Mouse (Mus musculus) heart, postnatal 0 days (tissue): Measurements from ENCODE around the gene Slc8b1.

Experiments
- CTCF ChIP-seq: IDR thresholded peaks from 2 replicates; pipeline ENCODE4 v1.5.1; 2016; ENCODE audit warnings: antibody characterized with exemption, control low read depth, low read depth
- EP300 ChIP-seq: IDR thresholded peaks from 2 replicates; pipeline ENCODE4 v1.6.1; 2016; ENCODE audit warnings: antibody characterized with exemption, low read depth

DNA sequence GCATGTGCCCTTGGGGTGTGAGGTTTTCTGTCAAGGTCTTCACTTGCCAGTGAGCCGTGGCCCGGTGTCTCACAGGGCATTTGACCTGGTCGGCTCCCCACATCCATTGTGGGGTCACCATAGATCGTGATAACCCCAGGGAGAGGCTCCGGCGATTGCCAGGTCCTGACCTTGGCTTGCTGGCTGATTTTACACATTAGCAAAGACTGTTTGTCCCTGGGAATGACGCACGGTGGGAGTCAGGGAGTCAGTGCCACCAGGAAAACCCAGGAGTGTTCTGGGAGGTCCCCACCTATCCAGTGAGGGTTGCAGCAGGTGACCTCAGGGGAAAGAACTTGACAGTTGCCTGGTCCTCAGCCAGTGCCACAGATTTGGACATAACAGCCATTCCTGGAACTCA is 38.2 kb upstream of the Slc8b1 start, which contains the start of gene Sdsl:
- TF ChIP-seq CTCF, result no peak
- no peak for TF ChIP-seq EP300
